Mouse (Mus musculus) limb, embryonic 15.5 days (tissue): ENCODE measurements at regions not wholly inside any gene's neighbourhood (a gene's known extent, or its start where the extent isn't known, plus 50 kb on each side); places are given as distances from the start of the nearest gene placed in this dataset.

Source experiments
- ATAC-seq: fragments of 200-750 bp; cut with Nextera tagmentation; 2 replicates; pipeline ENCODE4 v1.8.0; 2017; ENCODE audit warnings: low read depth, moderate TSS enrichment; ENCODE audit not compliant: insufficient number of reproducible peaks, low FRiP score, low TSS enrichment
- H3K27ac ChIP-seq: fragments of 300-500 bp; sonication (generic); 2 replicates; pipeline ENCODE4 v1.5.1; 2015; ENCODE audit warnings: moderate library complexity, mild to moderate bottlenecking, inconsistent platforms
- H3K27me3 ChIP-seq: fragments of 300-500 bp; sonication (generic); 2 replicates; pipeline ENCODE4 v1.6.1; 2015; ENCODE audit warnings: inconsistent platforms
- H3K36me3 ChIP-seq: fragments of 300-500 bp; sonication (generic); 2 replicates; pipeline ENCODE4 v1.6.1; 2015; ENCODE audit warnings: inconsistent platforms
- H3K4me1 ChIP-seq: fragments of 300-500 bp; sonication (generic); 2 replicates; pipeline ENCODE4 v1.6.1; 2015; ENCODE audit warnings: inconsistent platforms
- H3K4me2 ChIP-seq: fragments of 300-500 bp; sonication (generic); 2 replicates; pipeline ENCODE4 v1.6.1; 2015; ENCODE audit warnings: mild to moderate bottlenecking, inconsistent platforms
- H3K4me3 ChIP-seq: fragments of 300-500 bp; sonication (generic); 2 replicates; pipeline ENCODE4 v1.5.1; 2015; ENCODE audit warnings: mild to moderate bottlenecking, inconsistent platforms
- H3K9ac ChIP-seq: fragments of 300-500 bp; sonication (generic); 2 replicates; pipeline ENCODE4 v1.6.1; 2015; ENCODE audit warnings: inconsistent platforms
- H3K9me3 ChIP-seq: fragments of 300-500 bp; sonication (generic); 2 replicates; pipeline ENCODE4 v1.6.1; 2016; ENCODE audit warnings: inconsistent platforms
- WGBS: fragments of 180-500 bp; shearing (Covaris S2); methylation state at CpG from one replicate; pipeline ENCODE4 v1.1.7; 2015; 5-methylcytosine and 5-hydroxymethylcytosine counted together

DNA sequence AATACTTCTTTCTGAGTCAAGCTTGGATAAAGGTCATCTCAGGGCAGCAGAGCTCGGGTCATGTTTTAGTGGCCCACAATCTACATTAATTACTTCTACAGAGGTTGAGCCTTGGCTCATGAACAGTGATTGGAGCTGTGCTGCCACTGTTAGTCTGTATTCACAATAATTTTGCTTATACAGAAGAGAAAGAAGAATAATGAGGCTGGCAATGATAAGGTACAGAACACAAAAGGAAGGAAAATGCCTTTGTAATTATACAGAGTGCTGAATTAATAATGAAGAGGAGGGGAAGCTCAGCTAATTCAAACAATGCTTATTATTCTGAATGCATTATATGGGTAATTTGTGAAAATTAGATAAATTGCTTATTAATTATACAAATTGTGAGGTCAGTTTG, 573.9 kb upstream of the Cblb start:
- Histone ChIP-seq H3K27ac (no peak overlapping the region), H3K9me3 (no peaks in the 10 kb centered on the region), H3K4me1 (no peaks in the 10 kb centered on the region), H3K27me3 (no peaks in the 10 kb centered on the region), H3K4me2 (no peak overlapping the region), H3K4me3 (no peak overlapping the region), H3K36me3 (no peaks in the 10 kb centered on the region), H3K9ac (no peak overlapping the region)
- 58% methylated on average over 1 of the region's 1 CpGs for WGBS
- no peak for ATAC-seq

DNA sequence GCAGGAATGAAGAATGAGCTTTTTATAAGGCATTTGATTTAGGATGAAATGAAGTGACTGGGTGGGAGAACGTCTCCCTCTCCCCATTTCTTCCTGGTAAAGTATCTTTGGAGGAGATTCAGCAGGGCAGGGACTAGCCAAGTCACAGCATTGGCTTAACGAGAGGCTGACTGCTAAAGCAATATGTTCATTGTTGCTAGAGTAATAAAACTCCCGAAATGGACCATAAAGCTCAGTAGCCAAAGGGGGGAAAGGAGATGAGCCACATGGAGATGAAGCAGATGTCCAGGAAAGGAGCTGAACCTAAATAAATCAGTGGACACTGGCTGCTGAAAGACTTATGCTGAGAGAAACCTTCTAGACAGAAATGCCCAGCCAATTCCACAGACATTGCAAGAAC, 555.3 kb upstream of the Cblb start:
- no peak for ATAC-seq
- no peaks in the 10 kb centered on the region for H3K36me3 ChIP-seq
- WGBS, result 18% methylated on average over 3 of the region's 3 CpGs
- H3K9ac ChIP-seq, result no peak overlapping the region
- H3K9me3 ChIP-seq, result no peaks in the 10 kb centered on the region
- H3K27ac ChIP-seq, result no peak overlapping the region
- no peak overlapping the region for H3K4me2 ChIP-seq
- H3K27me3 ChIP-seq, result no peaks in the 10 kb centered on the region
- no peaks in the 10 kb centered on the region for H3K4me1 ChIP-seq
- H3K4me3 ChIP-seq, result no peak overlapping the region

DNA sequence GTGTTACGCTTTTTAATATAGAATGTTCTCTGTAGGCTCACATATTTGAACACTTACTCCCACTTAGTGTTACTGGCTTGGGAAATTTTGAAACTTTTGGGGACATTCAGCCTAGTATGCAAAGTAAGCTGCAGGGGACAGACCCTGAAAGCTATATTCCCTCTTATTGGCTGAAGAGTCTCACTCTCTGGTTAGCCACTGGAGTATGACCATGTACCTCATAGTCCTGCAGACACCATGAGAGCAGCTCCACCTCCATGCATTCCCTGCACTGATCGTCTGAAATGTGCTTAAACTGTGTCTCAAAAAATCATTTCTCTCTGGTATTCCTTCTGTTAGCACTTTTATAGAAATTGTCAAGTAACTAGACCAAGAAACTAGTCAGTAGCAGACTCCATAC, 534.9 kb upstream of the Cblb start:
- Histone ChIP-seq H3K9ac (no peak overlapping the region), H3K9me3 (no peaks in the 10 kb centered on the region), H3K27ac (no peak overlapping the region), H3K4me2 (no peak overlapping the region), H3K36me3 (no peaks in the 10 kb centered on the region), H3K4me1 (no peaks in the 10 kb centered on the region), H3K4me3 (no peak overlapping the region), H3K27me3 (no peaks in the 10 kb centered on the region)
- no peak for ATAC-seq
- 77% methylated on average over 2 of the region's 2 CpGs for WGBS

DNA sequence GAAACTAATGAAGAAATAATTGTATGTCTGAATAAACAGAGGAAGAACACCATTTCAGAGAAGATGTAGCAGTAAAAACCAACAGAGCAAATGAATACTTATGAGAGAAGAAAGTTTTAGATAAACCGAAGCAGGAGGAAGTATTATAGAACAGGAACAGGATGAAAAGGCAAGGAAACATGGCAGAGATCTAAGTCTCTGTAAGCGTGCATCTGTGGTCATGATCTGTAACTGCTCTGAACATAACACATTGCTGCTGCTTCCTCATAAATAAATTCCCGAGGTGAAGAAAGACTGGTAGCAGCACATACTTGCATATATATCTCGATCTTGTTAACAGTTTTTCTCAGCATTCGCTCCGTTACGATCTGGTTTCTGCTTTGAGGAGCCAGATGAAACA, 533.2 kb upstream of the Cblb start:
- no peaks in the 10 kb centered on the region for H3K4me1 ChIP-seq
- 50% methylated on average over 7 of the region's 7 CpGs for WGBS
- no peak overlapping the region for H3K4me3 ChIP-seq
- H3K36me3 ChIP-seq, result no peaks in the 10 kb centered on the region
- H3K27me3 ChIP-seq, result no peaks in the 10 kb centered on the region
- H3K9me3 ChIP-seq, result no peaks in the 10 kb centered on the region
- H3K27ac ChIP-seq, result no peak overlapping the region
- no peak overlapping the region for H3K4me2 ChIP-seq
- no peak for ATAC-seq
- H3K9ac ChIP-seq, result no peak overlapping the region

DNA sequence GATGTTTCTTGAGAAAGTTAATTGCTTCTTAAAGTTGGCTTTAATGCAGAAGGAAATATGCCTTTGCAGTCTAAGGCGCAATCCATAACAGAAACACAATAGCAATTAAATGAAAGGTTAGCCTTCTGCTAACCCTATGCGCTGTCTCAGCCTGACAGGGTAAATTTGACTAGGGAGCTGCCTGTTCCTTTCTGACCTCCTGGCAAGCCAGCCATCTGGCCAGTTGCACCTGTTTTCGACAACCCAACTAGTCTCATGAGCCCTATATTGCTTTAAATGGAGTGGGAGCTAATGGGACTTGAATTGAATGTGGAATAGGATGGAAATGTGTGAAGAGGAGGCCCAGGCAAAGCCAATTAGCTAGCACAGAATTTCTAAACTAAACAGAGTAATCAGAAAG, 513.9 kb upstream of the Cblb start:
- 66% methylated on average over 3 of the region's 3 CpGs for WGBS
- H3K36me3 ChIP-seq, result no peaks in the 10 kb centered on the region
- H3K4me3 ChIP-seq, result no peak overlapping the region
- H3K4me1 ChIP-seq, result no peaks in the 10 kb centered on the region
- H3K27me3 ChIP-seq, result no peaks in the 10 kb centered on the region
- H3K4me2 ChIP-seq, result no peak overlapping the region
- no peak overlapping the region for H3K27ac ChIP-seq
- H3K9me3 ChIP-seq, result no peaks in the 10 kb centered on the region
- ATAC-seq, result no peak
- no peak overlapping the region for H3K9ac ChIP-seq

DNA sequence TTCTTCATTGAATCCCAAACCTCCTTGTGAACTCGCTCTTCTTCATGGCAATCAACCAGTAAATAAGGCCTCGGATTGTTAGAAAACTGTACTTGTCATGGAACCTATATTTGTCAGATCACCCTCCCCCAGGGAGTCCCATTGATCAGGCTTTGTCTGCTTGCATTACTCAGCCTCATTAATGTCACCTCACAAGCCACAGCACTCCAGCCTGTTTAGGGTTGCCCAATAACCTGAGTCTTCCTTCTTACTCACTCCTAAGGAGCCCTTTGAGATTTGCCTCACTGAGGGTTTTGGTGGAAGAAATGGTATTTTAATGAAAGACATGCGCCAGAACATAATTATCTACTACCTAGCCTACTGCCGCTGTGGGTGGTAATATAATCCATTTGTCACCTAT, 510.3 kb upstream of the Cblb start:
- Histone ChIP-seq H3K9me3 (no peaks in the 10 kb centered on the region), H3K4me2 (no peak overlapping the region), H3K9ac (no peak overlapping the region), H3K36me3 (no peaks in the 10 kb centered on the region), H3K27ac (no peak overlapping the region), H3K4me3 (no peak overlapping the region), H3K4me1 (no peaks in the 10 kb centered on the region), H3K27me3 (no peaks in the 10 kb centered on the region)
- 50% methylated on average over 4 of the region's 4 CpGs for WGBS
- ATAC-seq, result no peak

DNA sequence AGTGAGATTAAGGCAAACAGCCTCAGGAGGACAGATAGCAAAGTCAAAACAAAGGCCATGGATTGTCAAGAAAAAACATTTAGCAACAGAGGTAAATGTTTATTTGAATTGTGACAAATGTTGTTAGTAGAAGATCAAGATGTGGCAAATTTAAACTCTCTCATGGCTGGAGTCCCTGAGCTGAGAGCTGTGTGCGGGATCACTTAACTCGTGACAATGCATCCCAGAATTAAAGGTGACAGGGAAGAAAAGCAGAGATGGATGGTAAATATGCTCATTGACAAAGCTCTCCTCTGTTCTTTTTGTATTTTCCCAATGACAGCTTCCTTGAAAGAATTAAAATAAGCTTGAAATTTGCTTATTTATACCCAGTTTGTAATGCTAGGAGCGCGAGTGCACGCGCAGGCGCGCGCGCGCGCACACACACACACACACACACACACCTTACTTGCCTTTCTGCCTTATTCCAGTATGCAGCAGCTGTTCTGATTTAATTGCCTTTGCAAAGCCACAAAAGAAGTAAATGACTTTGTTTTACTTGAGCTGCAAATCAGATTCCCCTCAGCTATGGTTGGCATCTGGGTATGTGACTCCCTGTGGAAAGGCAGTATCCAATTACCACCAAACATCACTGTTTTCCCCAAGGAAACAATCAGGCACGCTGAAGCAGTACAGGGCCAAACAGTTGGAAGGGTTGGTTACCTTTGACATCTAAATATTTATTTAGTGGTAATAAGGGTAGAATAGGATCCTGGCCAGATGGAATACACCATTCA, 509.5 kb upstream of the Cblb start:
- H3K9me3 ChIP-seq, result no peaks in the 10 kb centered on the region
- H3K36me3 ChIP-seq, result no peaks in the 10 kb centered on the region
- no peaks in the 10 kb centered on the region for H3K27me3 ChIP-seq
- H3K4me2 ChIP-seq, result no peak overlapping the region
- H3K4me3 ChIP-seq, result no peak overlapping the region
- ATAC-seq, result no peak
- WGBS, result 70% methylated on average over 13 of the region's 13 CpGs
- no peak overlapping the region for H3K27ac ChIP-seq
- H3K4me1 ChIP-seq, result no peaks in the 10 kb centered on the region
- no peak overlapping the region for H3K9ac ChIP-seq

DNA sequence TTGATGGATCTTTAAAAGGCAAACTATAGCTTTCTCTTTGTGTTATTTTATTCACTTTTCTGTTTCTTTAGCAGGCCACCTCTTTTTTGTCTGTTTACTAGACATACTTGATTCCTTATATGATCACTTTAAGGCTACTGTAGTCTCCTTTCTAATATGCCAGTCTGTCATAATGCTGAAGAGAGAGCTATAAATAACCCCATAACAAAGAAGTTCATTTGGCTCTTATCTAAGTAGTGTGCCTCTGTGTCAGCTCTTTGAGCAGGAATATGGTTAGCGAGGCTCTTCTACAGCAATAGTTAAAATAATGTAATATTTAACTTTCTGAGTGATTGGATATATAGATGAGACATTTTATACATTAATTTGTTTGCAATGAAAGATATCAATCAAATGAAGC, 507.0 kb upstream of the Cblb start:
- Histone ChIP-seq H3K27me3 (no peaks in the 10 kb centered on the region), H3K9me3 (no peaks in the 10 kb centered on the region), H3K4me2 (no peak overlapping the region), H3K36me3 (no peaks in the 10 kb centered on the region), H3K27ac (no peak overlapping the region), H3K9ac (no peak overlapping the region), H3K4me1 (no peaks in the 10 kb centered on the region), H3K4me3 (no peak overlapping the region)
- WGBS, result 82% methylated on average over 1 of the region's 1 CpGs
- ATAC-seq, result no peak

DNA sequence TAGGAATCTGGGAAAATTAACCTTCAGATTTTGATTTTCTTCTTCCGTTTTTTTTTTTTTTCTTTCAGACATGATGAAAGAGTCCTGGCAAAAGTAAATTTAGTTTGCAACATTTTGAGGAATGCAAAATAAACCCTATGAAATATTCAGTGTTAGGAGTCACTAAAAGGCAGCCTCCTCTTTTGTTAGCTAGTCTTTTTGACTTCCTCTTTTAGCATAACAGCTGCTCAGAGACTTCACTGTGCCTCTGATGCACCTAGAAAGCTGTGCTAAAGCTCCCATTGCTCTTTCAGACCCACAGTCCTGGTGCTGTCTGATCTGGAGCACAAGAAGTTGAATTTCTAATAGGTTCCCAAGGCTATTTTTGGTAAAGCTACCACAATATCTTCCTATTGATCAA, 498.5 kb upstream of the Cblb start:
- H3K27me3 ChIP-seq, result no peaks in the 10 kb centered on the region
- H3K9me3 ChIP-seq, result no peaks in the 10 kb centered on the region
- no peaks in the 10 kb centered on the region for H3K4me1 ChIP-seq
- H3K36me3 ChIP-seq, result no peaks in the 10 kb centered on the region
- ATAC-seq, result no peak
- H3K4me2 ChIP-seq, result no peak overlapping the region
- WGBS, result 87% methylated on average over 1 of the region's 1 CpGs
- no peak overlapping the region for H3K27ac ChIP-seq
- H3K9ac ChIP-seq, result no peak overlapping the region
- H3K4me3 ChIP-seq, result no peak overlapping the region

DNA sequence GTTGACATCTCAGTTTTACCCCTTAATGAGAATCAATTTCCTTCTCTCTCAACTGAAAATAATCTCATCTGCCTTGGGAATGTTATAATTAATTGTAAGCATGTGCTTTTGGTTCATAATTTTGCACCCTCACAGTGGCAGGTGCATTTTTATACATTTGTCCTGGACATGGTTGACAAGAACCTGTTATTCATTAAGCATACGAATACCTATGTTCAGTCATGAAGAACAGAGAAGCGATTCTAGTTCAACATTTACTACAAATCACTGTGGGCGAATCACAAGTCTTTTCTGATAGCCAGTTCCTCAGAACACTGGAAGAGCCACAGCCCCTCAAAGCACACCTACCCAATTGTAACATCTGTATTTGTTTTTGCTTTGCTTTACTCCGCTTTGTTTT, 487.3 kb upstream of the Cblb start:
- Histone ChIP-seq H3K27me3 (no peaks in the 10 kb centered on the region), H3K4me1 (no peaks in the 10 kb centered on the region), H3K9ac (no peak overlapping the region), H3K27ac (no peak overlapping the region), H3K4me3 (no peak overlapping the region), H3K36me3 (no peaks in the 10 kb centered on the region), H3K4me2 (no peak overlapping the region), H3K9me3 (no peaks in the 10 kb centered on the region)
- ATAC-seq, result no peak
- 56% methylated on average over 4 of the region's 4 CpGs for WGBS

DNA sequence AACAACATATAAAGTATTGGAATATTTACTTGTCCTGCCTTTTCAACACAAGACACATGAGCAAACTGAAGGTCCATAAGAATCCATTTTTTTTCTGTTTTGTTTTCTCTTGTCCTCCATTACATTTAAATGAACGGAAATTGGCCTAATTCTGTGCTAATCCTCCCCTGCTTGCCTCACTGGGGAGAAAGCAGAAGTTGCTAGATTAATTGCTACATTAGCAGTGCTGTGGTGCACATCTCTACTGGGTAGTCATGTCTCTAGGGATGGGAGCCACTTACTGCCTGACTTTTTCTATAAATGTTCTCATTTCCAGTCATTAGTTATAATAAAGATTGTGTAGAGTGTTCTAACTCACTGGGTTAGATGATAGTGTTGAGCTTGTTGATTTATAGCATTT, 484.0 kb upstream of the Cblb start:
- Histone ChIP-seq H3K36me3 (no peaks in the 10 kb centered on the region), H3K27me3 (no peaks in the 10 kb centered on the region), H3K9me3 (no peaks in the 10 kb centered on the region), H3K4me3 (no peak overlapping the region), H3K4me1 (no peaks in the 10 kb centered on the region), H3K27ac (no peak overlapping the region), H3K4me2 (no peak overlapping the region), H3K9ac (no peak overlapping the region)
- 88% methylated on average over 1 of the region's 1 CpGs for WGBS
- no peak for ATAC-seq

DNA sequence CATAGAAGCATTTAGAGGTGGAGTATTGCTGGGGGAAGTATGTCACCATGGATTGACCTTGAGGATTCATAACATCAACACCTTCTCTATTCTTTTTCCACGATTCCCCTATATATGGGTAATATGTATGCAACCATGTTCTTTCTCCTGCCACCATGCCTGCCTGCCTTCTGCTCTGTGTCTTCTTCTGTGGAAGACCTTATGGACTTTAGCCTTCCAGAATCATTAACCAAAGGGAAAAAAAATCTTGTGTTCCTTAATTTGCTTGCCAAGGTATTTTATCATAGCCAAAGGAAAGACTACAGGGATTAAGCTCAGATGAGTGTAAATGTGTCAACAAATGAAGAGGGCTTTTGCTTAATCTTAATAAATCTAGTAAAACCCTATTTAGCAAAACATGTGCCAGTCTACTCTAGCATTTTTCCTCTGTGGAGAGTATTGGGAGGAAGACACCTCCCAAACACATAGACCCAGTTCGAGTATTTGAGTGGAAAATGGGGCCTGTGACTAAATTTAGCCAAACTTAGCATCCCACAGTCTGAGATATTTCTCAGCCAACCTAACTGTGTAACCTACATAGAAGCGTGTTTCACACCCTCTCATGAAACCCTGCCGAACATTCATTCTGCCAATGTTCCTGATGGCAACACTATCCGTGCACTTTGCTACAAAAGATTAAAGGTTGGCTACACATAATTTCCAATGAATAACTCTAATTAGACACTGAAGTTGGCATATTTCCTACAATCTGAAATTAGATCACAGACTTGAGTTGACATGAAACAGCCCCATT, 468.0 kb upstream of the Cblb start:
- no peak overlapping the region for H3K27ac ChIP-seq
- no peaks in the 10 kb centered on the region for H3K36me3 ChIP-seq
- H3K4me2 ChIP-seq, result no peak overlapping the region
- WGBS, result 82% methylated on average over 5 of the region's 5 CpGs
- H3K4me3 ChIP-seq, result no peak overlapping the region
- no peak for ATAC-seq
- no peaks in the 10 kb centered on the region for H3K9me3 ChIP-seq
- H3K27me3 ChIP-seq, result no peaks in the 10 kb centered on the region
- no peak overlapping the region for H3K9ac ChIP-seq
- H3K4me1 ChIP-seq, result no peaks in the 10 kb centered on the region
